Mouse (Mus musculus): Measurements from ENCODE around the gene Tas2r138. TPM values are rescaled to one million over a fixed set of nuclear protein-coding genes. Genes with fewer than 3 reads are reported as not detected.
"Not testable (repeated sequence)": the region's sequence is repeated elsewhere in the genome, so short reads cannot be mapped to it uniquely, and the experiment has no call there.

Gene Tas2r138
- polyA plus RNA-seq, 1 experiment from 2014 or later: not detected

- not testable (repeated sequence) for H3K9me3 ChIP-seq; H3K4me1 ChIP-seq; H3K27me3 ChIP-seq (ENCODE audit: poor library complexity, severe bottlenecking); H3K36me3 ChIP-seq (replicated peaks); H3K27ac ChIP-seq; DNase-seq (ENCODE audit: extremely low spot score, low spot score); H3K4me3 ChIP-seq
- 31% methylated on average over 4 of the region's 4 CpGs for WGBS
These were observed 14.6 kb downstream of the Tas2r138 start for GRCm38 (mm10) chr6:40598546-40598945.

- Histone ChIP-seq H3K27ac (no peak overlapping the region), H3K4me3 (no peak overlapping the region), H3K9me3 (no peaks in the 10 kb centered on the region), H3K27me3 (ENCODE audit: poor library complexity, severe bottlenecking) (no peaks in the 10 kb centered on the region), H3K4me1 (no peaks in the 10 kb centered on the region), H3K36me3 (replicated peaks) (no peaks in the 10 kb centered on the region)
- 81% methylated on average over 3 of the region's 3 CpGs for WGBS
- DNase-seq (ENCODE audit: extremely low spot score, low spot score): no peak
These were observed 18.1 kb downstream of the Tas2r138 start for GRCm38 (mm10) chr6:40594804-40595550.

- no peaks in the 10 kb centered on the region for H3K9me3 ChIP-seq
- no peaks in the 10 kb centered on the region for H3K27me3 ChIP-seq (ENCODE audit: poor library complexity, severe bottlenecking)
- no peak overlapping the region for H3K4me3 ChIP-seq
- WGBS: 88% methylated on average over 2 of the region's 2 CpGs
- DNase-seq (ENCODE audit: extremely low spot score, low spot score): no peak
- H3K36me3 ChIP-seq (replicated peaks): no peaks in the 10 kb centered on the region
- H3K4me1 ChIP-seq: no peaks in the 10 kb centered on the region
- no peak overlapping the region for H3K27ac ChIP-seq
These were observed 24.8 kb downstream of the Tas2r138 start for GRCm38 (mm10) chr6:40588346-40588745.

GRCm38 (mm10) chr6:40585645-40586044, 27.5 kb downstream of the Tas2r138 start, which contains the start of gene Clec5a:
TSS of gene Clec5a (minus strand) at chr6:40585821.
- DNase-seq (ENCODE audit: extremely low spot score, low spot score): no peak
- Histone ChIP-seq H3K4me1 (no peaks in the 10 kb centered on the region), H3K27ac (no peak within 1 kb of the TSS), H3K36me3 (replicated peaks) (no peaks in the 10 kb centered on the region), H3K27me3 (ENCODE audit: poor library complexity, severe bottlenecking) (no peaks in the 10 kb centered on the region), H3K9me3 (no peaks in the 10 kb centered on the region), H3K4me3 (no peak within 1 kb of the TSS)
- WGBS: 86% methylated on average over 5 of the region's 5 CpGs

- Histone ChIP-seq H3K27ac (no peak overlapping the region), H3K4me1 (no peaks in the 10 kb centered on the region), H3K9me3 (no peaks in the 10 kb centered on the region), H3K4me3 (no peak overlapping the region), H3K36me3 (replicated peaks) (no peaks in the 10 kb centered on the region), H3K27me3 (ENCODE audit: poor library complexity, severe bottlenecking) (no peaks in the 10 kb centered on the region)
- WGBS: 88% methylated on average over 6 of the region's 6 CpGs
- no peak for DNase-seq (ENCODE audit: extremely low spot score, low spot score)
These were observed 28.8 kb downstream of the Tas2r138 start for GRCm38 (mm10) chr6:40584336-40584735.

- H3K4me3 ChIP-seq: no peak overlapping the region
- no peaks in the 10 kb centered on the region for H3K9me3 ChIP-seq
- H3K27ac ChIP-seq: no peak overlapping the region
- no peaks in the 10 kb centered on the region for H3K4me1 ChIP-seq
- no peaks in the 10 kb centered on the region for H3K27me3 ChIP-seq (ENCODE audit: poor library complexity, severe bottlenecking)
- no peak for DNase-seq (ENCODE audit: extremely low spot score, low spot score)
- WGBS: 91% methylated on average over 1 of the region's 1 CpGs
- no peaks in the 10 kb centered on the region for H3K36me3 ChIP-seq (replicated peaks)
These were observed 36.8 kb downstream of the Tas2r138 start for GRCm38 (mm10) chr6:40576305-40576704.

GRCm38 (mm10) chr6:40573618-40574017, 39.5 kb downstream of the Tas2r138 start:
- no peak for DNase-seq (ENCODE audit: extremely low spot score, low spot score)
- Histone ChIP-seq H3K36me3 (replicated peaks) (no peaks in the 10 kb centered on the region), H3K4me3 (no peak overlapping the region), H3K27ac (no peak overlapping the region), H3K27me3 (ENCODE audit: poor library complexity, severe bottlenecking) (no peaks in the 10 kb centered on the region), H3K4me1 (no peaks in the 10 kb centered on the region), H3K9me3 (no peaks in the 10 kb centered on the region)
- WGBS: 84% methylated on average over 3 of the region's 3 CpGs

GRCm38 (mm10) chr6:40569187-40569586, 43.9 kb downstream of the Tas2r138 start, which contains the start of gene Olfr460:
TSS of gene Olfr460 (plus strand) at chr6:40569487.
- H3K27ac ChIP-seq: no peak within 1 kb of the TSS
- WGBS: 92% methylated on average over 3 of the region's 3 CpGs
- H3K36me3 ChIP-seq (replicated peaks): no peaks in the 10 kb centered on the region
- no peaks in the 10 kb centered on the region for H3K4me1 ChIP-seq
- DNase-seq (ENCODE audit: extremely low spot score, low spot score): no peak
- no peaks in the 10 kb centered on the region for H3K27me3 ChIP-seq (ENCODE audit: poor library complexity, severe bottlenecking)
- no peaks in the 10 kb centered on the region for H3K9me3 ChIP-seq
- no peak within 1 kb of the TSS for H3K4me3 ChIP-seq

Other genes with a start within 250 kb of the Tas2r138 start
- 13.9 and 16.2 TPM in 2 replicates for gene E330009J07Rik, start 177.2 kb downstream of the Tas2r138 start, polyA plus RNA-seq (2016; fragmentation: Nextera tagmentation; extraction: Ambion mirVana)
- gene Wee2, start 174.2 kb downstream of the Tas2r138 start, polyA plus RNA-seq (2016; fragmentation: Nextera tagmentation; extraction: Ambion mirVana): 0.05 and 0.06 TPM in 2 replicates
- gene Ssbp1, start 142.0 kb downstream of the Tas2r138 start, polyA plus RNA-seq (2016; fragmentation: Nextera tagmentation; extraction: Ambion mirVana): 237 and 245 TPM in 2 replicates
- gene Tas2r137, start 122.1 kb downstream of the Tas2r138 start, polyA plus RNA-seq (2016; fragmentation: Nextera tagmentation; extraction: Ambion mirVana): not detected in 2 replicates
- gene Tas2r108, start 119.8 kb downstream of the Tas2r138 start, polyA plus RNA-seq (2016; fragmentation: Nextera tagmentation; extraction: Ambion mirVana): 0.19 and 0.21 TPM in 2 replicates
- not detected in 2 replicates for gene Prss37, start 93.8 kb downstream of the Tas2r138 start, polyA plus RNA-seq (2016; fragmentation: Nextera tagmentation; extraction: Ambion mirVana)
- 0.10 and 0.24 TPM in 2 replicates for gene Olfr461, start 58.3 kb downstream of the Tas2r138 start, polyA plus RNA-seq (2016; fragmentation: Nextera tagmentation; extraction: Ambion mirVana)
- gene Olfr460, start 43.8 kb downstream of the Tas2r138 start, polyA plus RNA-seq (2016; fragmentation: Nextera tagmentation; extraction: Ambion mirVana): not detected in 2 replicates
- 0.37 and 0.41 TPM in 2 replicates for gene Clec5a, start 27.5 kb downstream of the Tas2r138 start, polyA plus RNA-seq (2016; fragmentation: Nextera tagmentation; extraction: Ambion mirVana)
- gene Mgam, start 15.5 kb upstream of the Tas2r138 start, polyA plus RNA-seq (2016; fragmentation: Nextera tagmentation; extraction: Ambion mirVana): not detected in 2 replicates